ENCODE assay signal across 24 mouse cellular contexts in the genomic region with DNA sequence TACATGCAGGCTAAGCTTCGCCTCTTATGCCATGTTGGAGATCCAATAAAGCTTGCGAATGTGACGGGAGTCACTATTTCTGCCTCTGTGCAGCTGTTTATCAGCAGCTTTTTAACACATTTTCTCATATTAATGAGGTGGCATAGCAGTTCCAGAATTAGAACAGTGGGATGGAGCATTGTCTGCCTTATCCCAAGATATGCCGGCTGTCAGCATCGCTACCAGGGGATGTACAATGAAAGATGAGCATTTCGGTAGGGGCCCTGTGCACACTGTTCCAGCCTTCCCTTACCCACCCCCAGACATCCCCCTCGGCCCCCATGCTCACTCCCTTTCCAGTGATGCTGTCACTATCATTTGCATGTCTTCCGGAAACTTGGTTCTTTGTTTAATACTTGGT.
A peak's percentile ranks its signal among the peaks of the same experiment; 100 is the strongest.
DNase-seq lines count a peak whose midpoint lies in the region; ATAC-seq and TF ChIP-seq lines count a peak whose summit lies in the region.
"Had no signal": no experiment of that assay in that cellular context is flagged by ENCODE, and none has a peak within 500 bp of the region (broad histone marks: within the 10 kb centered on the region; RNA-seq: fewer than 3 reads in every experiment).

No protein-coding gene starts in this region.

- DNase-seq in hindbrain, embryonic 14.5 days (ENCODE audit: low spot score) = no peak
- DNase-seq in hindbrain, embryonic 10.5 days (ENCODE audit: low spot score) = no peak
- no peak for DNase-seq in midbrain, postnatal 0 days (ENCODE audit: low spot score)
- DNase-seq in midbrain, embryonic 10.5 days (ENCODE audit: low spot score) = no peak
- no peak for DNase-seq in frontal cortex, postnatal 25 days (ENCODE audit: low spot score in 2 of 2)
- DNase-seq: adrenal gland, postnatal 25 days; B cell, adult 2 months; cerebellum, adult 8-10 months; cerebellum, postnatal 36 days; heart, adult 2 months; heart, postnatal 4 days; kidney, adult 18-20 months; kidney, postnatal 25 days; retina, postnatal 1 day; spleen, adult 18-20 months; thymus, postnatal 25 days had no signal

- H3K4me3 ChIP-seq in hindbrain, embryonic 14.5 days (replicated peaks; ENCODE audit: low read length) = no peak overlapping the region
- no peak overlapping the region for H3K4me3 ChIP-seq in hindbrain, embryonic 10.5 days
- no peak overlapping the region for H3K4me3 ChIP-seq in midbrain, postnatal 0 days (ENCODE audit: low read depth, low read length)
- H3K4me3 ChIP-seq in midbrain, embryonic 10.5 days = no peak overlapping the region
- H3K4me3 ChIP-seq in forebrain, embryonic 16.5 days (replicated peaks; ENCODE audit: low read length) = no peak overlapping the region
- no peak overlapping the region for H3K4me3 ChIP-seq in neural tube, embryonic 15.5 days (replicated peaks)
- H3K4me3 ChIP-seq: heart, adult 2 months; heart, embryonic 12.5 days; kidney, embryonic 15.5 days; limb, embryonic 13.5 days; lung, embryonic 15.5 days; midbrain, embryonic 13.5 days had no signal

- H3K27ac ChIP-seq in hindbrain, embryonic 14.5 days = peak overlapping the region; percentile 32; the same call in 1 of the 2 replicates
- H3K27ac ChIP-seq in hindbrain, embryonic 10.5 days = no peak overlapping the region
- H3K27ac ChIP-seq in midbrain, postnatal 0 days (ENCODE audit: low read depth, low read length) = 0 out of 2 replicates have a peak overlapping the region, but pooled peaks have one; percentile 18
- H3K27ac ChIP-seq in midbrain, embryonic 10.5 days (replicated peaks) = no peak overlapping the region
- H3K27ac ChIP-seq in forebrain, embryonic 16.5 days (ENCODE audit: low read length) = peak overlapping the region; percentile 34
- peak overlapping the region; percentile 4; the same call in 1 of the 2 replicates for H3K27ac ChIP-seq in neural tube, embryonic 15.5 days (replicated peaks)
- H3K27ac ChIP-seq: heart, adult 2 months; kidney, embryonic 15.5 days; limb, embryonic 13.5 days; lung, embryonic 15.5 days; midbrain, embryonic 13.5 days had no signal

- H3K27me3 ChIP-seq in hindbrain, embryonic 14.5 days (ENCODE audit: control insufficient read depth, insufficient read depth, low read length) = no peaks in the 10 kb centered on the region
- no peaks in the 10 kb centered on the region for H3K27me3 ChIP-seq in hindbrain, embryonic 10.5 days (ENCODE audit: insufficient read depth, poor library complexity, severe bottlenecking)
- no peaks in the 10 kb centered on the region for H3K27me3 ChIP-seq in midbrain, postnatal 0 days (ENCODE audit: insufficient read depth, low read length)
- no peaks in the 10 kb centered on the region for H3K27me3 ChIP-seq in midbrain, embryonic 10.5 days (ENCODE audit: low read depth, poor library complexity, severe bottlenecking)
- H3K27me3 ChIP-seq in forebrain, embryonic 16.5 days (replicated peaks; ENCODE audit: control insufficient read depth, insufficient read depth, low read length) = no peaks in the 10 kb centered on the region
- no peaks in the 10 kb centered on the region for H3K27me3 ChIP-seq in neural tube, embryonic 15.5 days (replicated peaks)
- H3K27me3 ChIP-seq: heart, embryonic 12.5 days; kidney, embryonic 15.5 days; limb, embryonic 13.5 days; lung, embryonic 15.5 days; midbrain, embryonic 13.5 days had no signal

- no peaks in the 10 kb centered on the region for H3K9me3 ChIP-seq in hindbrain, embryonic 14.5 days (ENCODE audit: control insufficient read depth, low read length)
- no peaks in the 10 kb centered on the region for H3K9me3 ChIP-seq in hindbrain, embryonic 10.5 days
- H3K9me3 ChIP-seq in midbrain, postnatal 0 days (ENCODE audit: low read length) = no peaks in the 10 kb centered on the region
- H3K9me3 ChIP-seq in midbrain, embryonic 10.5 days (replicated peaks) = no peaks in the 10 kb centered on the region
- no peaks in the 10 kb centered on the region for H3K9me3 ChIP-seq in forebrain, embryonic 16.5 days (ENCODE audit: control insufficient read depth, low read length)
- H3K9me3 ChIP-seq in neural tube, embryonic 15.5 days (replicated peaks) = no peaks in the 10 kb centered on the region
- H3K9me3 ChIP-seq: heart, embryonic 12.5 days; kidney, embryonic 15.5 days; limb, embryonic 13.5 days; lung, embryonic 15.5 days; midbrain, embryonic 13.5 days had no signal

- H3K9ac ChIP-seq in hindbrain, embryonic 14.5 days = no peak overlapping the region
- H3K9ac ChIP-seq in midbrain, postnatal 0 days (replicated peaks; ENCODE audit: low read length, poor library complexity, severe bottlenecking) = no peak overlapping the region
- no peak overlapping the region for H3K9ac ChIP-seq in forebrain, embryonic 16.5 days (replicated peaks; ENCODE audit: low read depth, low read length)
- no peak overlapping the region for H3K9ac ChIP-seq in neural tube, embryonic 15.5 days (replicated peaks)
- H3K9ac ChIP-seq: heart, embryonic 12.5 days; kidney, embryonic 15.5 days; limb, embryonic 13.5 days; lung, embryonic 15.5 days; midbrain, embryonic 13.5 days had no signal

- peak; percentile 51; the same call in 1 of the 2 replicates for ATAC-seq in hindbrain, embryonic 14.5 days (ENCODE audit: low FRiP score)
- 0 out of 2 replicates have a peak, but pooled peaks have one; percentile 20 for ATAC-seq in midbrain, postnatal 0 days (ENCODE audit: low FRiP score)
- ATAC-seq in forebrain, embryonic 16.5 days = peak; percentile 75
- peak; percentile 69 for ATAC-seq in neural tube, embryonic 15.5 days (ENCODE audit: low FRiP score)
- ATAC-seq: midbrain, embryonic 13.5 days had no signal

- WGBS in hindbrain, embryonic 14.5 days = 77% methylated on average over 8 of the region's 8 CpGs
- 92% methylated on average over 8 of the region's 8 CpGs for WGBS in hindbrain, embryonic 10.5 days
- WGBS in midbrain, postnatal 0 days = 75% methylated on average over 8 of the region's 8 CpGs
- WGBS in midbrain, embryonic 10.5 days = 93% methylated on average over 8 of the region's 8 CpGs
- WGBS in forebrain, embryonic 16.5 days = 76% methylated on average over 8 of the region's 8 CpGs
- 50% methylated on average over 8 of the region's 8 CpGs for whole genome bisulfite sequencing in neural tube, embryonic 15.5 days

- H3K36me3 ChIP-seq in hindbrain, embryonic 14.5 days (replicated peaks; ENCODE audit: control insufficient read depth, insufficient read depth) = no peaks in the 10 kb centered on the region
- H3K36me3 ChIP-seq in hindbrain, embryonic 10.5 days = no peaks in the 10 kb centered on the region
- no peaks in the 10 kb centered on the region for H3K36me3 ChIP-seq in midbrain, postnatal 0 days (ENCODE audit: insufficient read depth, low read length)
- H3K36me3 ChIP-seq in midbrain, embryonic 10.5 days = no peaks in the 10 kb centered on the region
- H3K36me3 ChIP-seq in forebrain, embryonic 16.5 days (ENCODE audit: control insufficient read depth, insufficient read depth) = no peaks in the 10 kb centered on the region
- H3K36me3 ChIP-seq in neural tube, embryonic 15.5 days = no peaks in the 10 kb centered on the region
- H3K36me3 ChIP-seq: heart, embryonic 12.5 days; kidney, embryonic 15.5 days; limb, embryonic 13.5 days; lung, embryonic 15.5 days; midbrain, embryonic 13.5 days had no signal

- peaks cover 4% of the 10 kb centered on the region for H3K4me1 ChIP-seq in hindbrain, embryonic 14.5 days (replicated peaks; ENCODE audit: control insufficient read depth, insufficient read depth, low read length)
- no peaks in the 10 kb centered on the region for H3K4me1 ChIP-seq in hindbrain, embryonic 10.5 days (replicated peaks)
- no peaks in the 10 kb centered on the region for H3K4me1 ChIP-seq in midbrain, postnatal 0 days (ENCODE audit: insufficient read depth, low read length)
- H3K4me1 ChIP-seq in midbrain, embryonic 10.5 days = no peaks in the 10 kb centered on the region
- H3K4me1 ChIP-seq in forebrain, embryonic 16.5 days (replicated peaks; ENCODE audit: control insufficient read depth, insufficient read depth, low read length) = no peaks in the 10 kb centered on the region
- peaks cover 17% of the 10 kb centered on the region; the same call in 1 of the 2 replicates for H3K4me1 ChIP-seq in neural tube, embryonic 15.5 days
- H3K4me1 ChIP-seq: heart, embryonic 12.5 days; kidney, embryonic 15.5 days; limb, embryonic 13.5 days; lung, embryonic 15.5 days; midbrain, embryonic 13.5 days had no signal

- no peak overlapping the region for H3K4me2 ChIP-seq in hindbrain, embryonic 14.5 days (replicated peaks)
- no peak overlapping the region for H3K4me2 ChIP-seq in midbrain, postnatal 0 days (ENCODE audit: low read depth, low read length, poor library complexity, severe bottlenecking)
- H3K4me2 ChIP-seq in forebrain, embryonic 16.5 days (ENCODE audit: low read length) = no peak overlapping the region
- 0 out of 2 replicates have a peak overlapping the region, but pooled peaks have one; percentile 5 for H3K4me2 ChIP-seq in neural tube, embryonic 15.5 days
- H3K4me2 ChIP-seq: heart, embryonic 12.5 days; kidney, embryonic 15.5 days; limb, embryonic 13.5 days; liver, embryonic 11.5 days; lung, embryonic 15.5 days; midbrain, embryonic 13.5 days had no signal

- TF ChIP-seq CTCF in midbrain, postnatal 0 days (IDR thresholded peaks at IDR 0.05) = no peak

Comparison
In these comparisons a context has a peak if more than half of its experiments do, and no peak if none do; other contexts are left out.
1. H3K27ac ChIP-seq: peak in hindbrain, embryonic 14.5 days (single experiment), midbrain, postnatal 0 days (single experiment), forebrain, embryonic 16.5 days (single experiment) and neural tube, embryonic 15.5 days (single experiment); none in hindbrain, embryonic 10.5 days (single experiment) and midbrain, embryonic 10.5 days (single experiment).
2. ATAC-seq: peak in every context shown above with its lines; median percentile 75 in forebrain, embryonic 16.5 days; 69 in neural tube, embryonic 15.5 days; 51 in hindbrain, embryonic 14.5 days; 20 in midbrain, postnatal 0 days.